Comparison of ENCODE assay signal across 8 mouse cellular contexts in the genomic region with DNA sequence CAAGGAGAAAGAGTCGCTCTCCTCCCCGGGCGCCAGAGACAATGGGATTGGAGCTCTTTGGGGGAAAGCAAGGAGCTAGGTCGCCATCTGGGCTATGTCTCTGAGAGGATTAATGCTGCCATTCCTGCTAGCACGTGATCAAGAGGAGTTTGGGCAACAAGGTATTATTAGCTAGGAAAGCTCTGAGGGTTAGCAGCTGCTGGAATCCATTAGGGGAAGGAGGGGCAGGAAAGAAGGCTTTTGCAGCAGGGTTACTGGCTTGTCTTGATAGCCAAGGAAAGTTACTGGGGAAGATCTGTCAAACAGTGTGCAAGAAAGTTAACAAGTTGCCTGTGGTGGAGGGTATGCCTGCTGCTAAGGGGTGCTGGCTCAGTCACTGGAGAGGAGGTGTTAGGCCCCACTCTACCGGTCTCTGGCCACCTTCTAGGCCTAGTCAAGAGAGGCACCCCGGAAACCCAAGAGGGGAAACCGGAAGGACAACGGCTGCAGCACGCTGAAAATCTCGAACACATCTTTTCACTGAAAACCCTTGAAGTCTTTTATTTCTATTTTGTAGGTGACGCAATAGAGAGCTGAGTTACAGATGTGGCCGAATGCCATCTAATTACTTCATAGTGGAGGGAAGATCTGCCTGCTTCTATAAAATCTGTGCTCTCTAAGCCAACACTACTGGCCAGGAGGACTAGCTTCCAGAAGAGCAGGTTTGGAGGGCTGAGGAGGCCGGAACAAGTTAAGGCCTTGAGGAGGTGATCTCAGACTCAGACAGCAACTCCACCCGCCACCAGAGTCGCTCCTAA.
DNase-seq lines count a peak whose midpoint lies in the region; ATAC-seq lines count a peak whose summit lies in the region.

No protein-coding gene starts in this region.

- ATAC-seq in midbrain, embryonic 12.5 days (ENCODE audit: low FRiP score, low read depth), result peak; percentile 71
- no peak for ATAC-seq in kidney, embryonic 16.5 days (ENCODE audit: low FRiP score, low TSS enrichment)

- H3K9me3 ChIP-seq in midbrain, embryonic 12.5 days, result no peaks in the 10 kb centered on the region
- no peaks in the 10 kb centered on the region for H3K9me3 ChIP-seq in kidney, embryonic 16.5 days (ENCODE audit: low read length)

- peak; percentile 13 for DNase-seq in R1 (ENCODE audit: low read depth, low spot score)
- DNase-seq in embryo, embryonic 11 days, result peak; percentile 68
- DNase-seq in heart, postnatal 4 days, result peak; percentile 6
- no peak for DNase-seq in cerebellum, adult 8-10 months
- DNase-seq in thymus, postnatal 36 days, result no peak
- DNase-seq in thymus, postnatal 14 days, result no peak

- no peak overlapping the region for H3K4me3 ChIP-seq in midbrain, embryonic 12.5 days
- H3K4me3 ChIP-seq in kidney, embryonic 16.5 days (ENCODE audit: low read length), result no peak overlapping the region

- H3K9ac ChIP-seq in midbrain, embryonic 12.5 days (replicated peaks), result no peak overlapping the region
- H3K9ac ChIP-seq in kidney, embryonic 16.5 days (replicated peaks; ENCODE audit: low read length), result no peak overlapping the region

- H3K27ac ChIP-seq in midbrain, embryonic 12.5 days (replicated peaks), result peak overlapping the region; percentile 60
- no peak overlapping the region for H3K27ac ChIP-seq in kidney, embryonic 16.5 days (ENCODE audit: low read length)

- H3K36me3 ChIP-seq in midbrain, embryonic 12.5 days, result 0 out of 2 replicates have a peak, but pooled peaks cover 4% of the 10 kb centered on the region
- 0 out of 2 replicates have a peak, but pooled peaks cover 5% of the 10 kb centered on the region for H3K36me3 ChIP-seq in kidney, embryonic 16.5 days (ENCODE audit: insufficient read depth, low read length)

- H3K4me1 ChIP-seq in midbrain, embryonic 12.5 days, result peaks cover 26% of the 10 kb centered on the region
- peaks cover 7% of the 10 kb centered on the region; the same call in 1 of the 2 replicates for H3K4me1 ChIP-seq in kidney, embryonic 16.5 days (ENCODE audit: insufficient read depth, low read length)

- H3K4me2 ChIP-seq in midbrain, embryonic 12.5 days (replicated peaks), result no peak overlapping the region
- no peak overlapping the region for H3K4me2 ChIP-seq in kidney, embryonic 16.5 days (replicated peaks; ENCODE audit: low read depth, low read length)

- 45% methylated on average over 16 of the region's 16 CpGs for WGBS in midbrain, embryonic 12.5 days
- WGBS in kidney, embryonic 16.5 days, result 57% methylated on average over 16 of the region's 16 CpGs

- peaks cover 4% of the 10 kb centered on the region; the same call in 1 of the 2 replicates for H3K27me3 ChIP-seq in midbrain, embryonic 12.5 days
- no peaks in the 10 kb centered on the region for H3K27me3 ChIP-seq in kidney, embryonic 16.5 days (ENCODE audit: insufficient read depth, low read length)

Comparison
In these comparisons a context has a peak if more than half of its experiments do, and no peak if none do; other contexts are left out.
1. DNase-seq: peak in R1 (single experiment), embryo, embryonic 11 days (single experiment) and heart, postnatal 4 days (single experiment); none in cerebellum, adult 8-10 months (single experiment), thymus, postnatal 36 days (0 of 2) and thymus, postnatal 14 days (single experiment).